Mouse (Mus musculus): ENCODE results near the gene Heg1.

DNA sequence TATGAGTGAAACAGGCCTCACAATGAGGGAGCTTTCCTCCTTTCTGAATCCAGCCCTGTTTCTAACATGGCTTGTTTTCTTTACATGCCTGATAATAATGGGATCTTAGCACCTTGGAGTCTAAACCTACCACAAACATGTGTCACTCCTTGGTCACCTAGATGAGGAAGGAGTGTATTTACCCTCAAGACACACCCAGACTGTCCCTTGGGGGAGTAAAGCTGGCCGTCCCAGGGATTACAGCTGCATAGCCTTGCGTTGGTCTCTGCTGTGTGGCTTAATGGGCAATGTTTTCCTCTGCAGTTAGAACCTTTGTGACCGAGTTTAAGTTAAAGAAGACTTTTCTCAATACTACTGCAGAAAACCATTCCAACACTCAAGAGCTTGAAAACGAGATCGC is 51.1 kb downstream of the Heg1 start:
- TF ChIP-seq CTCF (IDR thresholded peaks at IDR 0.05) (no peak), EP300 (IDR thresholded peaks at IDR 0.05) (no peak)
